Mouse (Mus musculus) splenic B cell, adult 2 months (primary cell): Measurements from ENCODE around the gene Zfp646.
A peak's percentile ranks its signal among the peaks of the same experiment; 100 is the strongest.

Source experiments
- DNase-seq: peaks from one replicate; pipeline ENCODE4 v3.0.0-alpha.2; 2011; ENCODE audit warnings: low read depth, low spot score
- H3K27me3 ChIP-seq: 2 replicates; pipeline ENCODE4 v1.6.1; 2012; ENCODE audit warnings: mild to moderate bottlenecking, low read length, moderate library complexity, mixed read lengths; ENCODE audit not compliant: control insufficient read depth, poor library complexity, insufficient read depth, severe bottlenecking
- H3K36me3 ChIP-seq: 2 replicates; pipeline ENCODE4 v1.6.1; 2012; ENCODE audit warnings: mild to moderate bottlenecking, low read length, moderate library complexity, mixed read lengths; ENCODE audit not compliant: control insufficient read depth, poor library complexity, insufficient read depth, severe bottlenecking

Zfp646 gene

GRCm38 (mm10) chr7:127921516-127921915 is 45.5 kb downstream of the Zfp646 start:
- DNase-seq = no peak
- Histone ChIP-seq H3K27me3 (no peaks in the 10 kb centered on the region), H3K36me3 (0 out of 2 replicates have a peak, but pooled peaks cover 2% of the 10 kb centered on the region)

GRCm38 (mm10) chr7:127922451-127923275 is 46.6 kb downstream of the Zfp646 start:
- DNase-seq = peak; percentile 71
- Histone ChIP-seq H3K36me3 (no peaks in the 10 kb centered on the region), H3K27me3 (no peaks in the 10 kb centered on the region)

GRCm38 (mm10) chr7:127923714-127924113 is 47.7 kb downstream of the Zfp646 start:
- no peaks in the 10 kb centered on the region for H3K36me3 ChIP-seq
- H3K27me3 ChIP-seq = no peaks in the 10 kb centered on the region
- no peak for DNase-seq

GRCm38 (mm10) chr7:127925252-127925651 is 49.2 kb downstream of the Zfp646 start:
- Histone ChIP-seq H3K36me3 (no peaks in the 10 kb centered on the region), H3K27me3 (no peaks in the 10 kb centered on the region)
- DNase-seq = no peak

- DNase-seq = no peak
- no peaks in the 10 kb centered on the region for H3K36me3 ChIP-seq
Observed at GRCm38 (mm10) chr7:127926066-127926465, 50.0 kb downstream of the Zfp646 start.

GRCm38 (mm10) chr7:127926846-127927245 is 50.8 kb downstream of the Zfp646 start:
- no peak for DNase-seq
- Histone ChIP-seq H3K27me3 (no peaks in the 10 kb centered on the region), H3K36me3 (no peaks in the 10 kb centered on the region)

More at GRCm38 (mm10) chr7:127926066-127926465, 50.0 kb downstream of the Zfp646 start:
- H3K27me3 ChIP-seq = no peaks in the 10 kb centered on the region

GRCm38 (mm10) chr7:127927726-127928125 is 51.7 kb downstream of the Zfp646 start:
- Histone ChIP-seq H3K27me3 (no peaks in the 10 kb centered on the region), H3K36me3 (no peaks in the 10 kb centered on the region)
- DNase-seq = no peak

GRCm38 (mm10) chr7:127928596-127928995 is 52.6 kb downstream of the Zfp646 start:
- DNase-seq = no peak
- H3K36me3 ChIP-seq = no peaks in the 10 kb centered on the region
- H3K27me3 ChIP-seq = no peaks in the 10 kb centered on the region

GRCm38 (mm10) chr7:127929923-127930322 is 53.9 kb downstream of the Zfp646 start, which contains the start of gene Prss8:
TSS of gene Prss8 (minus strand) at chr7:127930104.
- H3K36me3 ChIP-seq = no peaks in the 10 kb centered on the region
- no peak for DNase-seq
- H3K27me3 ChIP-seq = no peaks in the 10 kb centered on the region

GRCm38 (mm10) chr7:127930636-127931035 is 54.6 kb downstream of the Zfp646 start:
- no peaks in the 10 kb centered on the region for H3K36me3 ChIP-seq
- H3K27me3 ChIP-seq = no peaks in the 10 kb centered on the region
- no peak for DNase-seq

GRCm38 (mm10) chr7:127931351-127932135 is 55.5 kb downstream of the Zfp646 start:
- Histone ChIP-seq H3K27me3 (no peaks in the 10 kb centered on the region), H3K36me3 (no peaks in the 10 kb centered on the region)
- DNase-seq = no peak

- no peak for DNase-seq
- H3K27me3 ChIP-seq = no peaks in the 10 kb centered on the region
- no peaks in the 10 kb centered on the region for H3K36me3 ChIP-seq
Observed at GRCm38 (mm10) chr7:127932273-127933031, 56.4 kb downstream of the Zfp646 start.

GRCm38 (mm10) chr7:127934075-127934474 is 58.1 kb downstream of the Zfp646 start:
- no peaks in the 10 kb centered on the region for H3K27me3 ChIP-seq
- no peak for DNase-seq
- no peaks in the 10 kb centered on the region for H3K36me3 ChIP-seq

GRCm38 (mm10) chr7:127935028-127935722 is 59.2 kb downstream of the Zfp646 start:
- Histone ChIP-seq H3K27me3 (no peaks in the 10 kb centered on the region), H3K36me3 (no peaks in the 10 kb centered on the region)
- peak; percentile 97 for DNase-seq
